Mouse (Mus musculus) CH12.LX (cell line): ENCODE measurements around the gene Pkhd1. TPM values are rescaled to one million over a fixed set of nuclear protein-coding genes. Genes with fewer than 3 reads are reported as not detected.

Experiments used
- DNase-seq: peaks from one replicate; pipeline ENCODE4 v3.0.0-alpha.2; 2013; ENCODE audit errors: extremely low read depth
- H3K27ac ChIP-seq: 2 replicates; pipeline ENCODE4 v1.5.1; 2012; ENCODE audit warnings: low read depth, mild to moderate bottlenecking, control low read depth, moderate library complexity; ENCODE audit not compliant: insufficient read depth
- H3K27me3 ChIP-seq: replicated peaks from 2 replicates; pipeline ENCODE3; 2012; ENCODE audit warnings: inconsistent platforms
- H3K36me3 ChIP-seq, 2 experiments: replicated peaks in 1 of 2; 2 replicates each; pipeline versions ENCODE3 to v1.6.1; 2012; ENCODE audit warnings: inconsistent platforms in 1 of 2, low read length in 1 of 2, mild to moderate bottlenecking in 1 of 2, mixed read lengths in 1 of 2, moderate library complexity in 1 of 2; ENCODE audit not compliant: control insufficient read depth in 1 of 2, insufficient read depth in 1 of 2
- H3K4me1 ChIP-seq, 2 experiments: 2 replicates each; pipeline ENCODE4 v1.6.1; 2012; ENCODE audit warnings: inconsistent platforms in 1 of 2, moderate library complexity in 1 of 2; ENCODE audit not compliant: insufficient read depth in 2 of 2, control insufficient read depth in 1 of 2
- H3K4me2 ChIP-seq: 2 replicates; pipeline ENCODE4 v1.6.1; 2012; ENCODE audit warnings: low read depth, mild to moderate bottlenecking, control low read depth; ENCODE audit not compliant: poor library complexity, insufficient read depth, severe bottlenecking
- H3K4me3 ChIP-seq, 3 experiments: fragments of 150-350 bp in 1 of 3; sonication (generic) in 1 of 3; replicated peaks in 1 of 3; 2 replicates each; pipeline versions ENCODE3 to v1.5.1; 2011 to 2012; ENCODE audit warnings: low read depth in 2 of 3, low read length in 2 of 3, mild to moderate bottlenecking in 2 of 3, moderate library complexity in 2 of 3, control low read depth in 1 of 3, improper control_type of control experiment in 1 of 3, inconsistent platforms in 1 of 3, mixed read lengths in 1 of 3; ENCODE audit not compliant: poor library complexity in 1 of 3
- H3K79me2 ChIP-seq: replicated peaks from 2 replicates; pipeline ENCODE4 v1.6.1; 2012; ENCODE audit warnings: mild to moderate bottlenecking, moderate library complexity; ENCODE audit not compliant: control insufficient read depth, poor library complexity, insufficient read depth, severe bottlenecking; ENCODE audit errors: extremely low read depth
- H3K9ac ChIP-seq: 2 replicates; pipeline ENCODE4 v1.6.1; 2012; ENCODE audit warnings: low read depth, mild to moderate bottlenecking, control low read depth, moderate library complexity; ENCODE audit not compliant: insufficient read depth
- H3K9me3 ChIP-seq: replicated peaks from 2 replicates; pipeline ENCODE3; 2012; ENCODE audit warnings: low read length, inconsistent platforms, mixed read lengths
- BHLHE40 ChIP-seq: IDR thresholded peaks from 2 replicates; pipeline ENCODE4 v1.6.1; 2011; ENCODE audit warnings: mild to moderate bottlenecking, low read depth, low read length, improper control_type of control experiment
- CHD1 ChIP-seq: IDR thresholded peaks from 2 replicates; pipeline ENCODE4 v1.6.1; 2012; ENCODE audit warnings: low read depth, low read length, improper control_type of control experiment, inconsistent platforms
- CHD2 ChIP-seq: IDR thresholded peaks from 2 replicates; pipeline ENCODE4 v1.6.1; 2011; ENCODE audit warnings: low read length, improper control_type of control experiment
- CTCF ChIP-seq, 2 experiments: IDR thresholded peaks in 1 of 2; conservative IDR thresholded peaks in 1 of 2; 2 replicates each; pipeline ENCODE4 v1.5.1; 2011 to 2012; ENCODE audit warnings: low read depth in 2 of 2, low read length in 2 of 2, improper control_type of control experiment in 1 of 2, inconsistent platforms in 1 of 2, mild to moderate bottlenecking in 1 of 2, moderate library complexity in 1 of 2
- ELF1 ChIP-seq: IDR thresholded peaks from 2 replicates; pipeline ENCODE4 v1.6.1; 2014; ENCODE audit warnings: low read depth, mild to moderate bottlenecking, inconsistent platforms, low read length, improper control_type of control experiment
- GABPA ChIP-seq: IDR thresholded peaks from 2 replicates; pipeline ENCODE4 v1.6.1; 2012; ENCODE audit warnings: low read depth, low read length, improper control_type of control experiment, inconsistent platforms; ENCODE audit not compliant: insufficient replicate concordance
- HCFC1 ChIP-seq: IDR thresholded peaks from 2 replicates; pipeline ENCODE4 v1.6.1; 2012; ENCODE audit warnings: low read depth, mild to moderate bottlenecking, inconsistent platforms, low read length, improper control_type of control experiment
- JUN ChIP-seq: IDR thresholded peaks from 2 replicates; pipeline ENCODE4 v1.6.1; 2011; ENCODE audit warnings: low read depth, mild to moderate bottlenecking, low read length, improper control_type of control experiment, moderate library complexity; ENCODE audit not compliant: insufficient read depth
- JUND ChIP-seq: conservative IDR thresholded peaks from 2 replicates; pipeline ENCODE4 v1.6.1; 2011; ENCODE audit warnings: low read depth, low read length, improper control_type of control experiment
- KAT2A ChIP-seq: IDR thresholded peaks from 2 replicates; pipeline ENCODE4 v1.6.1; 2012; ENCODE audit warnings: low read length, improper control_type of control experiment, inconsistent platforms; ENCODE audit not compliant: insufficient replicate concordance
- MAFK ChIP-seq: IDR thresholded peaks from 2 replicates; pipeline ENCODE4 v1.6.1; 2011; ENCODE audit warnings: low read length, improper control_type of control experiment; ENCODE audit not compliant: insufficient replicate concordance
- MAX ChIP-seq: IDR thresholded peaks from 2 replicates; pipeline ENCODE4 v1.6.1; 2011; ENCODE audit warnings: low read length, improper control_type of control experiment
- MAZ ChIP-seq: IDR thresholded peaks from 2 replicates; pipeline ENCODE4 v1.6.1; 2012; ENCODE audit warnings: low read depth, mild to moderate bottlenecking, inconsistent platforms, low read length, improper control_type of control experiment, moderate library complexity
- MEF2A ChIP-seq: IDR thresholded peaks from 2 replicates; pipeline ENCODE4 v1.6.1; 2014; ENCODE audit warnings: low read depth, mild to moderate bottlenecking, inconsistent platforms, low read length, improper control_type of control experiment, borderline replicate concordance
- MXI1 ChIP-seq: IDR thresholded peaks from 2 replicates; pipeline ENCODE4 v1.6.1; 2011; ENCODE audit warnings: mild to moderate bottlenecking, low read depth, low read length, improper control_type of control experiment
- NELFE ChIP-seq: IDR thresholded peaks from 2 replicates; pipeline ENCODE4 v1.6.1; 2011; ENCODE audit warnings: low read depth, low read length, improper control_type of control experiment
- PAX5 ChIP-seq: IDR thresholded peaks from 2 replicates; pipeline ENCODE4 v1.6.1; 2012; ENCODE audit warnings: low read length, inconsistent platforms, mixed read lengths
- RCOR1 ChIP-seq: conservative IDR thresholded peaks from 2 replicates; pipeline ENCODE4 v1.6.1; 2012; ENCODE audit warnings: low read depth, mild to moderate bottlenecking, inconsistent platforms, low read length, improper control_type of control experiment
- SMC3 ChIP-seq: IDR thresholded peaks from 2 replicates; pipeline ENCODE4 v1.6.1; 2011; ENCODE audit warnings: low read depth, low read length, improper control_type of control experiment
- TCF12 ChIP-seq: IDR thresholded peaks from 2 replicates; pipeline ENCODE4 v1.6.1; 2014; ENCODE audit warnings: low read depth, mild to moderate bottlenecking, inconsistent platforms, low read length, improper control_type of control experiment
- UBTF ChIP-seq: IDR thresholded peaks from 2 replicates; pipeline ENCODE4 v1.6.1; 2012; ENCODE audit warnings: low read depth, mild to moderate bottlenecking, inconsistent platforms, low read length, improper control_type of control experiment, moderate library complexity
- USF1 ChIP-seq: IDR thresholded peaks from 2 replicates; pipeline ENCODE4 v1.6.1; 2014; ENCODE audit warnings: low read depth, mild to moderate bottlenecking, inconsistent platforms, low read length, improper control_type of control experiment
- USF2 ChIP-seq: conservative IDR thresholded peaks from 2 replicates; pipeline ENCODE4 v1.6.1; 2011; ENCODE audit warnings: low read depth, low read length, improper control_type of control experiment
- ZC3H11A ChIP-seq: IDR thresholded peaks from 2 replicates; pipeline ENCODE4 v1.6.1; 2012; ENCODE audit warnings: low read depth, mild to moderate bottlenecking, inconsistent platforms, low read length, improper control_type of control experiment
- ZKSCAN1 ChIP-seq: IDR thresholded peaks from 2 replicates; pipeline ENCODE4 v1.6.1; 2012; ENCODE audit warnings: low read depth, inconsistent platforms, low read length, improper control_type of control experiment, borderline replicate concordance
- dilution Hi-C: fragments of 300-500 bp; cut with MboI; formaldehyde crosslinking; loops from 2 replicates; pipeline ENCODE4 v1.14.3; 2020; ENCODE audit warnings: low sequenced_read_pairs; ENCODE audit not compliant: extremely low pct_unique_long_range_greater_than_20kb, extremely low pct_ligation_motif_present
- in situ Hi-C: fragments of 300-500 bp; cut with MboI; formaldehyde crosslinking; loops from 3 replicates; pipeline ENCODE4 v1.14.3; 2019; ENCODE audit warnings: low sequenced_read_pairs, low pct_ligation_motif_present, low pct_unique_long_range_greater_than_20kb, mixed read lengths
- polyA plus RNA-seq: library from polyadenylated mRNA; unstranded; fragments of >175 nt; gene quantifications from 2 replicates; pipeline ENCODE4 v1.2.1, GENCODE M21; 2012; ENCODE audit warnings: low read depth; ENCODE audit not compliant: insufficient read length
- total RNA-seq, 2 experiments: library from RNA; depleted of rRNA; stranded (reverse); fragments of 300-350 nt in 1 of 2; fragments of >200 nt in 1 of 2; gene quantifications; 2 replicates each; pipeline ENCODE4 v1.2.3; 2012 to 2014

Pkhd1 gene
- total and polyA plus RNA-seq, 3 experiments = not detected

DNA sequence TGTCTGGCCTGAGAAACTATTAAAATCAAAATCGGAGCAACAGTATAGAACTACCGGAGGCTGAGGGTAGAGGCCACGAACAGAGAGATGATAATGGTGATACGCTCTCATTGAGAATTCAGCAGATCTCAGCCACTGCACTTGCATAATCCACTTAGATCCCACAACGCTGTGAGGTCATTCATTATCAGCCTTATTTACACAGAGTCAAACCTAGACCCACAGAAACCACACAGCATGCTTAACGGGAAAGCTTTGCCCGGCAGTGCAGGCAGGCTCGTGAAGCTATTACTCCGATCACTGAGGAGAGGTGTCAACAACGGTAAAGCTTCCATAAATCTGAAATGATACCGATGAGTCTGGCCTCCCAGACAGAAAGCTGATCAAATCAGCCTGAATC is 147.1 kb downstream of the Pkhd1 start:
- no peaks in the 10 kb centered on the region for H3K36me3 ChIP-seq
- dilution Hi-C loops = no loop called here

DNA sequence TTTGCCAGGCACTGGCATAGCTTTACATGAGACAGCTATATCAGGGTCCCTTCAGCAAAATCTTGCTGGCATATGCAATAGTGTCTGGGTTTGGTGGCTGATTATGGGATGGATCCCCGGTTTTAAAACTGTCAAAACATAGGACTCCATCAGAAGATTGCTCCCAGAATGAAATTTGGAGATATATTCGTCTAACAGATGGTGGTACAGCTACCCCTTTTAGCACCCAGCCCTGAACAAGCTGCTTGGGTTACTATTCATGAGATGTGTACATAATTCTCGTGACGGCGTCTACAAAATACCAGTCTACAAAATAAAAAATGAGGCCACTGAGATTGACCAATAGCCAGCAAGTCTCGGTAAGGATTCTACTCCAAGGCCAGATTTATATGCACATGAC is 147.5 kb downstream of the Pkhd1 start:
- H3K79me2 ChIP-seq = no peaks in the 10 kb centered on the region
- H3K4me2 ChIP-seq = no peak overlapping the region
- in situ Hi-C loops = no loop called here
- no peak for DNase-seq
- dilution Hi-C loops = no loop called here
- H3K27me3 ChIP-seq = no peaks in the 10 kb centered on the region
- H3K9me3 ChIP-seq = no peaks in the 10 kb centered on the region
- no peaks in the 10 kb centered on the region for H3K36me3 ChIP-seq
- H3K9ac ChIP-seq = no peak overlapping the region
- no peak overlapping the region for H3K4me3 ChIP-seq
- no peak for TF ChIP-seq RCOR1
- TF ChIP-seq MAFK = no peak
- no peak for TF ChIP-seq PAX5
- no peak for TF ChIP-seq ZC3H11A
- no peak for TF ChIP-seq UBTF
- no peak for TF ChIP-seq KAT2A
- TF ChIP-seq HCFC1 = no peak
- no peak for TF ChIP-seq JUN
- no peak for TF ChIP-seq ZKSCAN1
- no peak for TF ChIP-seq JUND
- no peak for TF ChIP-seq MAZ
- no peak overlapping the region for H3K27ac ChIP-seq
- no peaks in the 10 kb centered on the region; a peak in 1 of 4 replicates for H3K4me1 ChIP-seq

More for the DNA sequence above, 147.1 kb downstream of the Pkhd1 start:
- no peak for TF ChIP-seq MAX
- TF ChIP-seq CHD1 = no peak
- no peak for TF ChIP-seq NELFE
- TF ChIP-seq MEF2A = no peak
- TF ChIP-seq BHLHE40 = no peak
- no peak for TF ChIP-seq TCF12
- TF ChIP-seq SMC3 = no peak
- no peak for TF ChIP-seq CHD2
- TF ChIP-seq JUND = no peak
- TF ChIP-seq MXI1 = no peak
- no peak for TF ChIP-seq USF2
- TF ChIP-seq GABPA = no peak
- TF ChIP-seq CTCF (conservative IDR thresholded peaks at IDR 0.05 in 1 of 2, IDR thresholded peaks at IDR 0.05 in 1 of 2; ENCODE audit: low read depth in 2 of 2, low read length in 2 of 2) = no peak
- no peak for TF ChIP-seq HCFC1
- no peak for TF ChIP-seq MAZ
- TF ChIP-seq PAX5 = no peak
- TF ChIP-seq MAFK = no peak
- TF ChIP-seq ELF1 = no peak
- no peak for TF ChIP-seq USF1
- no peak overlapping the region for H3K27ac ChIP-seq
- H3K9ac ChIP-seq = no peak overlapping the region
- H3K4me3 ChIP-seq = no peak overlapping the region
- no peak for DNase-seq
- H3K4me1 ChIP-seq = no peaks in the 10 kb centered on the region; a peak in 1 of 4 replicates
- H3K9me3 ChIP-seq = no peaks in the 10 kb centered on the region
- H3K27me3 ChIP-seq = no peaks in the 10 kb centered on the region
- no peaks in the 10 kb centered on the region for H3K79me2 ChIP-seq
- in situ Hi-C loops = no loop called here
- H3K4me2 ChIP-seq = no peak overlapping the region
